In genomic region chr1:37873157-37873556, GRCm38 (mm10) we compare ENCODE assay signal across 9 mouse cellular contexts. TPM values are rescaled to one million over a fixed set of nuclear protein-coding genes. Genes with fewer than 3 reads are reported as not detected.
DNase-seq lines count a peak whose midpoint lies in the region; ATAC-seq and TF ChIP-seq lines count a peak whose summit lies in the region.
"Had no signal": no experiment of that assay in that cellular context is flagged by ENCODE, and none has a peak within 500 bp of the region (broad histone marks: within the 10 kb centered on the region; RNA-seq: fewer than 3 reads in every experiment).

No protein-coding gene starts in this region.

- peaks cover 23% of the 10 kb centered on the region for H3K36me3 ChIP-seq in kidney, postnatal 0 days (ENCODE audit: insufficient read depth, low read length)
- H3K36me3 ChIP-seq in hindbrain, embryonic 13.5 days: peaks cover 32% of the 10 kb centered on the region
- peaks cover 23% of the 10 kb centered on the region for H3K36me3 ChIP-seq in midbrain, embryonic 14.5 days (ENCODE audit: control insufficient read depth, insufficient read depth, low read length)

- TF ChIP-seq CTCF in kidney, postnatal 0 days (IDR thresholded peaks at IDR 0.05; ENCODE audit: low read depth): no peak
- TF ChIP-seq CTCF in bone marrow macrophage, adult 2 months (IDR thresholded peaks at IDR 0.05; ENCODE audit: low read depth, low read length): no peak

- DNase-seq in kidney, postnatal 0 days (ENCODE audit: low spot score): no peak
- no peak for DNase-seq in kidney, postnatal 4 days
- DNase-seq in midbrain, embryonic 14.5 days: no peak
- DNase-seq in urinary bladder, adult 18-20 months (ENCODE audit: low spot score in 2 of 2): no peak
- no peak for DNase-seq in left cerebral cortex, adult 11 months (ENCODE audit: low spot score)
- no peak for DNase-seq in B cell, adult 2 months
- DNase-seq: lung, postnatal 10 days had no signal

- H3K4me1 ChIP-seq in kidney, postnatal 0 days (replicated peaks; ENCODE audit: insufficient read depth, low read length): peaks cover 5% of the 10 kb centered on the region
- peaks cover 6% of the 10 kb centered on the region; the same call in 1 of the 2 replicates for H3K4me1 ChIP-seq in bone marrow macrophage, adult 2 months (ENCODE audit: control insufficient read depth, insufficient read depth, low read length)
- peaks cover 12% of the 10 kb centered on the region for H3K4me1 ChIP-seq in hindbrain, embryonic 13.5 days (replicated peaks)
- peaks cover 12% of the 10 kb centered on the region for H3K4me1 ChIP-seq in midbrain, embryonic 14.5 days (ENCODE audit: control insufficient read depth, insufficient read depth, low read length)

- WGBS in kidney, postnatal 0 days: 86% methylated on average over 4 of the region's 4 CpGs
- WGBS in hindbrain, embryonic 13.5 days: 93% methylated on average over 4 of the region's 4 CpGs
- WGBS in midbrain, embryonic 14.5 days: 93% methylated on average over 4 of the region's 4 CpGs

- TF ChIP-seq POLR2A in bone marrow macrophage, adult 2 months (IDR thresholded peaks at IDR 0.05; ENCODE audit: borderline replicate concordance, low read depth, low read length): no peak

- H3K27me3 ChIP-seq in kidney, postnatal 0 days (ENCODE audit: insufficient read depth, low read length): no peaks in the 10 kb centered on the region
- peaks cover 24% of the 10 kb centered on the region for H3K27me3 ChIP-seq in hindbrain, embryonic 13.5 days
- no peaks in the 10 kb centered on the region for H3K27me3 ChIP-seq in midbrain, embryonic 14.5 days (ENCODE audit: control insufficient read depth, insufficient read depth, low read length)

- H3K4me2 ChIP-seq in kidney, postnatal 0 days (ENCODE audit: low read length): peak overlapping the region; percentile 69; the same call in 1 of the 2 replicates
- peak overlapping the region; percentile 73 for H3K4me2 ChIP-seq in hindbrain, embryonic 13.5 days
- H3K4me2 ChIP-seq in midbrain, embryonic 14.5 days (ENCODE audit: low read length): peak overlapping the region; percentile 77

- H3K4me3 ChIP-seq in kidney, postnatal 0 days (replicated peaks; ENCODE audit: low read depth, low read length): no peak overlapping the region
- peak overlapping the region; percentile 68; the same call in 1 of the 2 replicates for H3K4me3 ChIP-seq in bone marrow macrophage, adult 2 months (ENCODE audit: insufficient read depth, low read length)
- no peak overlapping the region for H3K4me3 ChIP-seq in hindbrain, embryonic 13.5 days
- no peak overlapping the region for H3K4me3 ChIP-seq in midbrain, embryonic 14.5 days (replicated peaks; ENCODE audit: low read depth, low read length)

- H3K9ac ChIP-seq in kidney, postnatal 0 days (ENCODE audit: low read depth, low read length): no peak overlapping the region
- no peak overlapping the region for H3K9ac ChIP-seq in hindbrain, embryonic 13.5 days
- H3K9ac ChIP-seq in midbrain, embryonic 14.5 days (replicated peaks; ENCODE audit: low read length): no peak overlapping the region

- no peak overlapping the region for H3K27ac ChIP-seq in kidney, postnatal 0 days
- H3K27ac ChIP-seq in bone marrow macrophage, adult 2 months (ENCODE audit: insufficient read depth, low read depth, low read length): no peak overlapping the region
- H3K27ac ChIP-seq in hindbrain, embryonic 13.5 days: no peak overlapping the region
- no peak overlapping the region for H3K27ac ChIP-seq in midbrain, embryonic 14.5 days (replicated peaks; ENCODE audit: low read depth, low read length)

- no peak for ATAC-seq in kidney, postnatal 0 days (replicated peaks; ENCODE audit: low FRiP score, low read depth)
- no peak for ATAC-seq in hindbrain, embryonic 13.5 days (ENCODE audit: low FRiP score)
- ATAC-seq in midbrain, embryonic 14.5 days (ENCODE audit: low FRiP score, low TSS enrichment): no peak

- H3K9me3 ChIP-seq in kidney, postnatal 0 days (replicated peaks; ENCODE audit: low read length): no peaks in the 10 kb centered on the region
- H3K9me3 ChIP-seq in hindbrain, embryonic 13.5 days: 0 out of 2 replicates have a peak, but pooled peaks cover 8% of the 10 kb centered on the region
- no peaks in the 10 kb centered on the region for H3K9me3 ChIP-seq in midbrain, embryonic 14.5 days (ENCODE audit: control insufficient read depth, low read length)

RNA-seq across cellular contexts. Expression of gene Lipt1, which starts 1.6 kb away (rescaled TPM):
- polyA plus RNA-seq in kidney, postnatal 0 days (2015; fragmentation: Nextera tagmentation; extraction: Ambion mirVana): 10.0 and 10.6 TPM in 2 replicates
- 0.55 and 2.0 TPM in 2 replicates for polyA plus RNA-seq in bone marrow macrophage, adult 2 months (2012; ENCODE audit: insufficient read depth, insufficient read length, missing spikeins)
- polyA plus RNA-seq in hindbrain, embryonic 13.5 days (2015; fragmentation: Nextera tagmentation; extraction: Ambion mirVana): 6.5 and 7.6 TPM in 2 replicates
- polyA plus RNA-seq in midbrain, embryonic 14.5 days (2014; fragmentation: Nextera tagmentation; extraction: Ambion mirVana): 6.8 and 9.1 TPM in 2 replicates

RNA-seq across cellular contexts. Expression of gene Tsga10, which starts 6.9 kb away (rescaled TPM):
- polyA plus RNA-seq in kidney, postnatal 0 days (2015; fragmentation: Nextera tagmentation; extraction: Ambion mirVana): 4.9 and 5.3 TPM in 2 replicates
- 11.6 and 14.6 TPM in 2 replicates for polyA plus RNA-seq in bone marrow macrophage, adult 2 months (2012; ENCODE audit: insufficient read depth, insufficient read length, missing spikeins)
- polyA plus RNA-seq in hindbrain, embryonic 13.5 days (2015; fragmentation: Nextera tagmentation; extraction: Ambion mirVana): 21.5 and 22.3 TPM in 2 replicates
- 20.8 and 23.3 TPM in 2 replicates for polyA plus RNA-seq in midbrain, embryonic 14.5 days (2014; fragmentation: Nextera tagmentation; extraction: Ambion mirVana)

RNA-seq across cellular contexts. Expression of gene Mitd1, which starts 17.1 kb away (rescaled TPM):
- 25.4 and 26.5 TPM in 2 replicates for polyA plus RNA-seq in kidney, postnatal 0 days (2015; fragmentation: Nextera tagmentation; extraction: Ambion mirVana)
- polyA plus RNA-seq in bone marrow macrophage, adult 2 months (2012; ENCODE audit: insufficient read depth, insufficient read length, missing spikeins): 29.7 and 33.5 TPM in 2 replicates
- 18.3 and 19.3 TPM in 2 replicates for polyA plus RNA-seq in hindbrain, embryonic 13.5 days (2015; fragmentation: Nextera tagmentation; extraction: Ambion mirVana)
- 13.7 and 14.7 TPM in 2 replicates for polyA plus RNA-seq in midbrain, embryonic 14.5 days (2014; fragmentation: Nextera tagmentation; extraction: Ambion mirVana)

RNA-seq across cellular contexts. Expression of gene Mrpl30, which starts 17.1 kb away (rescaled TPM):
- polyA plus RNA-seq in kidney, postnatal 0 days (2015; fragmentation: Nextera tagmentation; extraction: Ambion mirVana): 295 and 316 TPM in 2 replicates
- 109 and 123 TPM in 2 replicates for polyA plus RNA-seq in bone marrow macrophage, adult 2 months (2012; ENCODE audit: insufficient read depth, insufficient read length, missing spikeins)
- polyA plus RNA-seq in hindbrain, embryonic 13.5 days (2015; fragmentation: Nextera tagmentation; extraction: Ambion mirVana): 247 and 255 TPM in 2 replicates
- 275 and 310 TPM in 2 replicates for polyA plus RNA-seq in midbrain, embryonic 14.5 days (2014; fragmentation: Nextera tagmentation; extraction: Ambion mirVana)

RNA-seq across cellular contexts. Expression of gene Lyg2, which starts 43.1 kb away (rescaled TPM):
- not detected in 2 replicates for polyA plus RNA-seq in kidney, postnatal 0 days (2015; fragmentation: Nextera tagmentation; extraction: Ambion mirVana)
- not detected in 2 replicates for polyA plus RNA-seq in bone marrow macrophage, adult 2 months (2012; ENCODE audit: insufficient read depth, insufficient read length, missing spikeins)
- polyA plus RNA-seq in hindbrain, embryonic 13.5 days (2015; fragmentation: Nextera tagmentation; extraction: Ambion mirVana): not detected in 2 replicates
- not detected in 2 replicates for polyA plus RNA-seq in midbrain, embryonic 14.5 days (2014; fragmentation: Nextera tagmentation; extraction: Ambion mirVana)
